Mouse (Mus musculus) right cerebral cortex, postnatal 14 days (tissue): ENCODE measurements around the gene Gm20388.
"Not testable (repeated sequence)": the region's sequence is repeated elsewhere in the genome, so short reads cannot be mapped to it uniquely, and the experiment has no call there.

Experiments used
- DNase-seq: peaks from one replicate; pipeline ENCODE4 v3.0.0; 2022

Gene Gm20388

GRCm38 (mm10) chr8:121591178-121592066 lies 1680.8 kb downstream of the Gm20388 start:
- no peak for DNase-seq

GRCm38 (mm10) chr8:121593293-121593692 lies 1682.7 kb downstream of the Gm20388 start:
- DNase-seq, result no peak

- no peak for DNase-seq
Measured at GRCm38 (mm10) chr8:121593983-121594382, 1683.3 kb downstream of the Gm20388 start.

GRCm38 (mm10) chr8:121597492-121597891 lies 1686.9 kb downstream of the Gm20388 start:
- not testable (repeated sequence) for DNase-seq

GRCm38 (mm10) chr8:121598190-121598589 lies 1687.5 kb downstream of the Gm20388 start:
- DNase-seq, result no peak

GRCm38 (mm10) chr8:121598892-121599291 lies 1688.3 kb downstream of the Gm20388 start:
- DNase-seq, result peak; percentile 75

GRCm38 (mm10) chr8:121599842-121600241 lies 1689.2 kb downstream of the Gm20388 start:
- DNase-seq, result no peak

GRCm38 (mm10) chr8:121602411-121602810 lies 1691.8 kb downstream of the Gm20388 start:
- DNase-seq, result no peak

- peak; percentile 76 for DNase-seq
Measured at GRCm38 (mm10) chr8:121602860-121603259, 1692.2 kb downstream of the Gm20388 start.

GRCm38 (mm10) chr8:121603801-121604200 lies 1693.2 kb downstream of the Gm20388 start:
- DNase-seq, result no peak

- DNase-seq, result no peak
Measured at GRCm38 (mm10) chr8:121607661-121608060, 1697.0 kb downstream of the Gm20388 start.

GRCm38 (mm10) chr8:121609251-121609650 lies 1698.6 kb downstream of the Gm20388 start:
- no peak for DNase-seq

GRCm38 (mm10) chr8:121609916-121610315 lies 1699.3 kb downstream of the Gm20388 start:
- DNase-seq, result no peak

GRCm38 (mm10) chr8:121613419-121613818 lies 1702.8 kb downstream of the Gm20388 start:
- DNase-seq, result no peak

- DNase-seq, result no peak
Measured at GRCm38 (mm10) chr8:121619401-121619995, 1708.9 kb downstream of the Gm20388 start.

- DNase-seq, result peak; percentile 53
Measured at GRCm38 (mm10) chr8:121620801-121621516, 1710.3 kb downstream of the Gm20388 start.

GRCm38 (mm10) chr8:121621879-121622278 lies 1711.2 kb downstream of the Gm20388 start:
- no peak for DNase-seq

- DNase-seq, result no peak
Measured at GRCm38 (mm10) chr8:121623043-121623442, 1712.4 kb downstream of the Gm20388 start.

GRCm38 (mm10) chr8:121628681-121629080 lies 1718.0 kb downstream of the Gm20388 start:
- no peak for DNase-seq

GRCm38 (mm10) chr8:121631645-121632071 lies 1721.0 kb downstream of the Gm20388 start:
- DNase-seq, result no peak

GRCm38 (mm10) chr8:121632401-121632800 lies 1721.8 kb downstream of the Gm20388 start:
- no peak for DNase-seq

- DNase-seq, result no peak
Measured at GRCm38 (mm10) chr8:121635534-121635933, 1724.9 kb downstream of the Gm20388 start.

- no peak for DNase-seq
Measured at GRCm38 (mm10) chr8:121636180-121636579, 1725.5 kb downstream of the Gm20388 start.
